Mouse (Mus musculus): Measurements from ENCODE around the gene Ranbp6.

Ranbp6 gene

DNA sequence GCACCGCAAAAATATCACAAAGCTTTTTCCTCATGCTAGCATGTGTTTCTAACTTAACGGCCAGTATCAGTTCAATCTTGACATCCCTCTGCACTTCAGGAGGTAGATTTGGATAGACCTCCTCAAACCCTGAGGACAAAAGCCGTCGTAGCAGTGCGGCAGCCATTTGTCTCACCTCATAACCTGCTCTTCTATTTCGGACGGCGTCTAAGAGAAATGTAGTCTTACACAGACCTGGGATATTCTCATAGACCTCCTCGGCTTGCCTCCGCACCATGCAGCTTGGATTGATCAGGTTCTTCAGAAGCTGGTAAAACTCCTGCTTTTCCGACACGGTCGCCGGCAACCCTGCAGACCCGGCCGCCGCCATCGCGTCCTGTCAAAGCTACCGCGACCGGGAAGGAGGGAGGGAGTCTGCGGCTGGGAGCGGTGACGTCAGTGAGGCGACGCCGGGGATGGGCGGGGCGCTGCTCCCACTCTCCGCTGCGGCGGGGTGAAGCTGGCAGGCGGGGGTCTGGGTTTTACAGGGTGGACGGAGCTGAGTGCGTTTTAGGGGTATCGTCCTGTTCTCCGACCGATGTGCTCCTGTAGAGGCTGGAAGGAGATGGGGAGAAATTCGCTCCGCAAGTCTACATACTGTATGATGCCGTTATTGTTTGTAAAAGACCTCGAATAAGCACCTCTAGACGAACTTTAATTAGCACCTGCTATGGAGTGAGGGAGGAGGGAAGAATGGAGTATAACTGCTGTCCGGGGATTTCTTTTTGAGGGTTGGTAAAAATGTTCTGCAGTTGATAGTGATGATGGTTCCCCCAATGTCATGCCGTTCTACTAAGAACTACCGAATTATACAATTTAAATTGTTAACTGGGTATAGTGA is at the start of gene Ranbp6:
Ranbp6 (minus strand) TSS at position 394 of the 880 bp plus-strand sequence.
- in situ Hi-C loops (cut with MseI, MboI): no loop called here

- in situ Hi-C loops (cut with MseI, MboI): no loop called here
Measured at GRCm38 (mm10) chr19:29860816-29861215, 48.0 kb upstream of the Ranbp6 start.

DNA sequence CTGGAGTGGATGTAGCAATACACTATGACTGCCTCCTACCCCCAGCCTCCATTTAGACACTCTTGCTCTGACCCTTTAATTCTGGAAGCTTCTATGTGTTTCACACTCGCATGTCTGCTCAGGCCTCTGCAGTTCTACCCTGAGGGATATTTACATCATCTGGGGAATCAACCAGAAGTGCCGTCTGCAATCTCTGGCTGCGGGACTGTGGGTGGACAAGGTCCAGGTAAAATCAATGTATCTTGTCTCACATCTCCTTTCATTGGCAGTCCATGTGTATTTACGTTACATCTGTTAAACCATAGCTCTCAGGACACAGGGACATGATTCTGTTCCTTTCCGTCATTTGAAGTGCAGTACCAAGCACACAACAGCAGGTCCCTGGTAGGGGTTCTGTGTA is 44.5 kb upstream of the Ranbp6 start:
- in situ Hi-C loops (cut with MseI, MboI): no loop called here

DNA sequence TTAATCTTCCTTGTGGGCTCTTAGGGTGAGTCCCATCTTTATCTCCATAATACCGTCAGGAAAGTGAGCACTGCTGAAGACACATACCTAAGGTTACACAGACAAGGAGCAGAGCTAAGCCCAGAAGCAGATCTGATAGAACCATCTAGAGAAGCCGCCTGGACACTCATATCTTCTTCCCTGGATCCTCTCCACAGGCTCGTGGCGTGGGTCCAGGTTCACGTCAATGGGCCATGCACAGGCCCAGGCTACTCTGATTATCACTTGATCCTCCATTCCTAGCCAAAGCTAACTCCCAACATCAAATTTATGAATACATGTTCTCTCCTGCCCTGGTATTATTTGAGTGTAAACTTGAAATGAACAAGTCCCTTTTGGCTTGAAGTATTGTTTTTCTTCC is 40.9 kb upstream of the Ranbp6 start:
- in situ Hi-C loops (cut with MseI, MboI): no loop called here

DNA sequence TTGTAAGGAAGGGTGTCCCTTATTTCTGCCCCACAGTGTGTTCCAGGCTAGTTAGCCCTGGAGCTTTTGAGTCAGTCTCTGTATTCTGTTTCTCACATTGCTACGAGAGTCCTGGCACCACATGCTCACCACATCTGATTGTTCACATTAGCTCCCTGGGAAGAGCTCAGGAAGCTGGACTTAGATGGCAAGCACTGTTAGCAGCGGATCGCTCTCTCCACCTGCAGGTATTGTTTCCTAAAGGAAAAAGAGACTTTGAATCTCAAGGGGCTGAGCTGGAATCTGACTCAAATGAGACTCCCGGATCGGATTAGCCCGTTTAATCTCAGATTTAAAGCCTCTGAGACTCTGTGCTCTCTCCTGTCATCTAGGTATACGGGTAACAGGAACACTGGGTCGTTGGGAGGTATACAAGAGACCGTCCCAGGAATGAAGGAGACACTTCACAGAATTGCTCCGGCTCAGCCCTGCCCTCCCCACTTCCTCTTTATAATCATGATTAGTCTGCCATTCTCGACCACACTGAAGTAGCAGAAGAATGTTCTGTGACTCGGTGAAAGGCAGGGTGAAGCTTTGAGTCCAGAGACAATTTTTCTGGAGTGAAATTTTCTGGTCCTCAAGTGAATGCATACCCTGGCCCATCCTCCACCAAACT is 38.4 kb upstream of the Ranbp6 start:
- in situ Hi-C loops (cut with MseI, MboI): no loop called here

GRCm38 (mm10) chr19:29849924-29850551 is 37.3 kb upstream of the Ranbp6 start:
- in situ Hi-C loops (cut with MseI, MboI): no loop called here

- in situ Hi-C loops (cut with MseI, MboI): no loop called here
Measured at GRCm38 (mm10) chr19:29844036-29844661, 31.4 kb upstream of the Ranbp6 start.

- in situ Hi-C loops (cut with MseI, MboI): no loop called here
Measured at GRCm38 (mm10) chr19:29843641-29844035, 30.9 kb upstream of the Ranbp6 start.

GRCm38 (mm10) chr19:29842973-29843372 is 30.2 kb upstream of the Ranbp6 start:
- in situ Hi-C loops (cut with MseI, MboI): no loop called here

GRCm38 (mm10) chr19:29840642-29841041 is 27.9 kb upstream of the Ranbp6 start:
- in situ Hi-C loops (cut with MseI, MboI): no loop called here

- in situ Hi-C loops (cut with MseI, MboI): no loop called here
Measured at GRCm38 (mm10) chr19:29838636-29839135, 25.9 kb upstream of the Ranbp6 start.

- in situ Hi-C loops (cut with MseI, MboI): no loop called here
Measured at GRCm38 (mm10) chr19:29838171-29838570, 25.4 kb upstream of the Ranbp6 start.

GRCm38 (mm10) chr19:29835364-29836034 is 22.7 kb upstream of the Ranbp6 start:
- in situ Hi-C loops (cut with MseI, MboI): no loop called here

DNA sequence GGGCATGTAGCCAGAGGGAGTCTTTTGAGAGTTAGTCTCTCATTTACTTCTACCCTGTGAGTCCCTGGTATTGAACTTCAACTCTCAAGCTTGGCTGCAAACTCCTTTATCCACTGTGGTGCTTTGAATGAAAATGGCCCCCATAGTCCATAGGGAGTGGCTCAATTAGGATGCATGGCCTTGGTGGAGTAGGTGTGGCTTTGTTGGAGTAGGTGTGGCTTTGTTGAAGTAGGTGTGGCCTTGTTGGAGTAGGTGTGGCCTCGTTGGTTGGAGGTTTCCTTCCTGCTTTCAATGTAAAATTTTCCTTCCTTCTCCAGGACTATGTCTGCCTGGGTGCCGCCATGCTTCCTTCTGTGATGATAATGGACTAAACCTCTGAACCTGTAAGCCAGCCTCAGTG is 18.1 kb upstream of the Ranbp6 start:
- in situ Hi-C loops (cut with MseI, MboI): no loop called here

DNA sequence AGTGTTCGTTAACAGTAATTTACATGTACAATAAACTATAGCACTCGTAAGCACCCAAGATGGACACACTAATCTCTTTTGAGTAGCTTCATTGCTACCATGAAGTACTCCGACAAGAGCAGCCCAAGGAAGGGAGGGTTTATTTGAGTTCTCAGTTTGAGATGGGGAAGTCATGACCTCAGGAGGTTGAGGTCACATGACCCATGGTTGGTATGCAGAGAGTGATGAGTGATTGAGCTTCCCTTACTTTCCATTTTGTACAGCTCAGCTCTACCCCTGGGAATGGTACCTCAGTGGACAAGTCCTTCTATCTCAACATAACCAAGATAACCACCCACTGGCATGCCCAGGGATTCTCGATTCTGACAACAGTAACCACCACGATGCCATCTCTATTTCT is 15.8 kb upstream of the Ranbp6 start:
- in situ Hi-C loops (cut with MseI, MboI): loop anchor here (5.0 to 10.0 kb wide), 2 partner anchors 146 to 149 kb away; no protein-coding TSS in a partner anchor

DNA sequence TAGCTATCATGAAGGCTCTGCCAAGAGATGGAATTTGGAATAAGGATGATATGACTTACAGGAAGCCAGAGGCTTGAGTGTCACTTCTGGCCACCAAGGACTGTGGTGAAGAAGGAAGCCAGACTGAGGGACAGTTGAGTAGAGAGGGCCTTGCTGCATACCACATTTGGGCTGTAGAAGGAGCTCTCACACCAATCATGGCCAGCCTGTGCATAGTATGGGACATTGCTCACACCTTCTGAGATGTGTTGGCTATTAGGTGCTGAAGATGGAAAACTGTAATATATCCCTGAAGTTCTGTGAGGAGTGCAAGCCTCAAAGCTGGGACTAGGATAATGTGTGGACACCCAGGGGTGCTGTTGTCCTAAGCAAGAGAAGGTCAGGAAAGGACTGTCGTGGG is 13.9 kb upstream of the Ranbp6 start:
- in situ Hi-C loops (cut with MseI, MboI): loop anchor here (5.0 to 10.0 kb wide), 2 partner anchors 148 to 151 kb away; no protein-coding TSS in a partner anchor

GRCm38 (mm10) chr19:29825003-29825402 is 12.2 kb upstream of the Ranbp6 start:
- in situ Hi-C loops (cut with MseI, MboI): loop anchor here (5.0 to 10.0 kb wide), 2 partner anchors 150 to 152 kb away; no protein-coding TSS in a partner anchor

GRCm38 (mm10) chr19:29824034-29824700 is 11.4 kb upstream of the Ranbp6 start:
- in situ Hi-C loops (cut with MseI, MboI): loop anchor here in 1 of 2 experiments (10.0 kb wide), 1 partner anchor 151 kb away; no protein-coding TSS in a partner anchor

- in situ Hi-C loops (cut with MseI, MboI): loop anchor here in 1 of 2 experiments (10.0 kb wide), 1 partner anchor 151 kb away; no protein-coding TSS in a partner anchor
Measured at GRCm38 (mm10) chr19:29823456-29824010, 10.8 kb upstream of the Ranbp6 start.

DNA sequence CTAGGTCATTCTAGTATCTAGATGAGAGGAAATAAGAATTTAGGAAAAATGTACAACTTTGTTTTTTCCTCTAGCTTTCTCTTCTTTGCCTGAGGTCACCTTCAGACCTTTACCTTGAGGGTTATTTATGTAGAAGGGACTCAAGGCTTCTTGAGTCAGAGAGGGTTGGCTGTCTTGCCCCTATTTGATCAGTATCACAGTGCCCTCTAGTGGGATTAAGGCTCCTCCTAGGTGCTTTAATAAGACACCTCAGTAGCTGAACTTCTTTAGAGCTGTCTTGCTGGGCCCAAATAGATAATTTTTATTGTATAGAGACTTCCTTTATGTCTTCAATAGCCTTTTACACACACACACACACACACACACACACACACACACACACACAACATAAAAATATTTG is 8.2 kb upstream of the Ranbp6 start:
- in situ Hi-C loops (cut with MseI, MboI): loop anchor here in 1 of 2 experiments (10.0 kb wide), 1 partner anchor 154 kb away; no protein-coding TSS in a partner anchor

Measured in mouse trophoblast stem cell (cell line).